Mouse (Mus musculus): Measurements from ENCODE around the gene Jmjd4. TPM values are rescaled to one million over a fixed set of nuclear protein-coding genes. Genes with fewer than 3 reads are reported as not detected.

The Jmjd4 gene
- 10 to 100 TPM; 10.9 to 12.5 TPM for total RNA-seq (2021)
- long read RNA-seq, experiment 1, full-length matches to known transcripts = 5 of 6 reads
- long read RNA-seq, experiment 1, partial matches to known transcripts = 1 of 6 reads
- long read RNA-seq, experiment 1, other reads (novel, unspliced or antisense) = 0 of 6 reads
- long read RNA-seq, experiment 2, full-length matches to known transcripts = 6 of 8 reads
- long read RNA-seq, experiment 2, partial matches to known transcripts = 0 of 8 reads
- long read RNA-seq, experiment 2, other reads (novel, unspliced or antisense) = 2 of 8 reads

DNA sequence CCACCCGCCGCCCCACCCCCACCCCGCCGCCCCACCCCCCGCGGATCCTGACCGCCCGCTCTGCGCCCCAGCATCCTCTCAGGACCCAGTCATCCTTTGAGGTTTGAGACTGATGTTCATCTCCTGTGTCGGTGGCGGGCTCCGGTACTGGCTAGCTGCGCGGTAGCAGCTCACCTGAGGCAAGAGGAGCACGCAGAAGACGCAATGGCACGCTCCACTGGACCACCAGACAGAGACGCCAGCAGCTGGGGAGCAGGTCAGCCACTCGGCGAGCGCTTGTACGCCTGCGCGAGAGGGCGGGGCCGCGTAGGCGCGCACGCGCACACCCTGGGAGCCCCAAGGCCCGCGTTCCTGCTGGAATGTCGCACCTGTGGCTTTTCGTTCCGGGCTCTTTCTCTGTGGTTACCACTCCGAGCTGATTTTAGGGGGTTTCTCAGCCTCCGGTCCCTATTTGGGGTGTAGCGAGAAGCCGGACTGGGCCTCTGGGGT, at the start of gene Jmjd4:
Gene Jmjd4 (plus strand): TSS at position 305 of the 489 bp plus-strand sequence.
- intact Hi-C loops (cut with DNase I) = loop anchor here (5.0 kb wide), 1 partner anchor 33 kb away; no protein-coding TSS in a partner anchor

DNA sequence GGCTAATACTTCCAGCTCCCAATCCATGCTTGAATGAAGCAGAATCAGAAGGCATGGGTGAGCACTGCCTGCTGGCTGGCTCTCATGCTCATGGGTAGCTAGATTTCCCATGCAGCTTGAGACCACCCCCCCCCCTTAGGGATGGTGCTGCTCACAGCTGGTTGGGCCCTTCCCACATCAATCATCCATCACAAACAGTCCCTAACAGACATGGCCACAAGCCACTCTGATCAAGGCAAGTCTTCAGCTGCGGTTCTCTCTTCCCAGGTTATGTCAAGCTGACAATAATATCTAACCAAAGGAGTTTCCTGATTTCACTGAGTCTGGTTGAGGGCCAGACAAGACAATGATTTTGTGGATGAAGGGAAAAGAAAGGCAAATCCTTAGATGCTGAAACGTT, 49.0 kb upstream of the Jmjd4 start:
- intact Hi-C loops (cut with DNase I) = no loop called here
- DNase-seq = no peak

More for the DNA sequence above, at the start of gene Jmjd4:
- DNase-seq = peak; percentile 94 to 95

DNA sequence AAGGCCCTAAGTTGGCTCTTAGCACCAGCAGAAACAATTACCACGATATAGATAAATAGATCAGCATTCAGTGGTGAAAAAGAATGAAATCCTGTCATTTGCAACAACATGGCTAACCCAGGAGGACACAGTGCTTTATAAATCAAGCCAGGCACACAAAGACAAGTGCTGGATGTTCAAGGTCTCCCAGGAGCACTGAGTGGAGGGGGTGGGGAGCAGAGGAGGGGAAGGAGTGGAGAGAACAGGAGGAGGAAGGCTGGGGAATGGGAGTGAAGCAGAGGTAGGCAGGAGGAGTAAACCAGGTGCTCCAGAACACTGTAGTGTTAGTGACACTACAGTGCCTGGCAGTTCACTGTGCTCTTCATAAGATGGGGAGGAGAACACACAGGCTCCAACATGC, 44.1 kb upstream of the Jmjd4 start:
- no peak for DNase-seq
- intact Hi-C loops (cut with DNase I) = no loop called here

DNA sequence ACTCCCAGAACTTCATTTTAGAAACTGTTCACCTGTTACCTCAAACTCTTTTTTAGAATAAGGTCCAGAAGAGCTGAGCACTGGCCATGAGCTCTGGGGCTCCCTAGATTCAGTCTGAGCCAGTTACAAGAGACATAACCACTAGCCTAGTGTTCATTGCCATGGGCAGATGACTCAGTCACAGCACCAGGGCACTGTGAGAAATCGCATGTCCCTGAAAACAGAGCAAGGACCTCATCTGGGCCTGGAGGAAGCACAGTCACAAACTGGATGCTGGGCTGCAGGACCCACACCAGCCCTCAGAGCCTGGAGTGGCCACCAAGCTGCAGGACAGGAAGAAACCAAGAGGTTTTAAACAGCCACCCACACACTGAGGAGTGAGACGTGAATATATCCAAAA, 39.0 kb upstream of the Jmjd4 start:
- intact Hi-C loops (cut with DNase I) = loop anchor here (5.0 kb wide), 1 partner anchor 59 kb away; no protein-coding TSS in a partner anchor

DNA sequence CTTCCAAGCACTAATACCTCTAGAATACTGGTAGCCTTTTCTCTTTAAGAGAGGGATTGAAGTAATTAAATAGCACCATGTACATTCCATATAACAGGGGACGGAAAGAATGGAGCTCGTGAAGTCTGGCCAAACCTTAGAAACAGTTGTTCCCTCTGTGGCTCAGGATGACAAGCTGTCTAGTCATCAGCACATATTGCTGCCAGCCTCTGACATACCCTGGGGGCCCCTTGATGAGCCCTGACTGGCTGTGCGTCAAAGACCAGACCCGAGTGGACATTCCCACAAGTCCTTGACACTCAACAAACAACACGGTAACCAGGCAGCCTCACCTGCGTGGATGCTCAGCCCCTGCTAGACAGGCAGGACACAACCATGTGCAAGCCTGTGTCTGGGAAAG, 37.8 kb upstream of the Jmjd4 start:
- intact Hi-C loops (cut with DNase I) = loop anchor here (5.0 kb wide), 1 partner anchor 60 kb away; no protein-coding TSS in a partner anchor
- no peak for DNase-seq

More for the DNA sequence above, 39.0 kb upstream of the Jmjd4 start:
- no peak for DNase-seq

DNA sequence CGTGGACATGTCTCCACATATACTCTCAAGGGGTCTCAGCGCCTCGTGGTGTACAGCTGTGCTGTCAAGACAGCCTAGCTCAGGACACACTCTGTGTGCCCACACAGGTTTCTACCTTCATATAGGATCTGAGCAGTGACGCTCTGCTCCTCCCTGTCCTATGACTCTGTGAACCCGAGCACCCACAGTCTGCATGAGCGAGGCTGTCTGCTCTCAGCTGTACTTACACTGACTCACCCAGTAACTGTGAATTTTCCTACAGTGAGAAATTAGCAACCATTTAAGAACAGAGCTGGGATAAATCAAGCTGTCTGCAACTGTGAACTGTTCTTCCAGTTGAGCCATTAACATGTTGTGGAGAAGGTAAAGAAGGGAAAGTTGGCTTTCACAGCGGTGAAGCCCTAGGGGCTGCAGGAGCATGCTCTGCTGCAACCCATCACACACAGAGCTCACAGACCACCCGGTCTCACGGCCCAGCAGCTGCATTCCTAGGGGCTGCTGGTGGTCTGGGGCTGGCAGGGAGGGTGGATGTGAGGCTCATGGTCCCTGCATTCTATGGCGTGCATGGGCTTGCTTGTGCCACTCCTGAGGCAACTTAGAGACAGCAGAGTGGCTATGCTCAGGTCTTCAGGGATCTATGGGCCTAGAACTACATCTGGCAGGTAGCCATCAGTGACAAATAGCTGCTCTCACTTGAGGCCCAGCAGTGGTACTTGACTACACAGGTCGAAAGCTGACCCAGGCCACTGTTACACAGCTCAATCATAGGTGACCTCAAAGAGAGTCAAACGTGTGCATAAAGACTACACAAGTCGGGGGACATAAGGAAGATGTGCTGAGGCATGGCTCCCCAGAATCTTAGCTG, 36.6 kb upstream of the Jmjd4 start:
- DNase-seq = no peak
- intact Hi-C loops (cut with DNase I) = loop anchor here (5.0 kb wide), 1 partner anchor 61 kb away; no protein-coding TSS in a partner anchor

DNA sequence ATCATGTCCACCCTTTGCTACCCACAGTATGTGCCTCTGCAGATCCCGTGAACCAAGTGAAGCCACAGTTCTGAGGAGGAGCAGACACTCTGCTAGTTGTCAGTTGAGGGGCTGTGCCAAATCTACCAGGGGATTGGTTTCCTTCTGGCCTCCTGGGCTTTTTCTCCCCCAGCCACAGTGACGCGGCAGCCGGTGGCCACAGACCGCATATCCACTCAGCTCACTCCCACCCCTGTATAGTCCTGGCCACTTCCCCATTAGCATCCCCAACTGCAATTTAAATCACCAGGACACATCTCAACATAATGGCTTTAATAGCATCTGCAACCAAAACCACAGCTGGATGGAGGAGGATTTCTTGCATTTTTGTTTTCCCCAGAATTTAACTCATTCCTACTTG, 31.1 kb upstream of the Jmjd4 start:
- no peak for DNase-seq
- intact Hi-C loops (cut with DNase I) = no loop called here

DNA sequence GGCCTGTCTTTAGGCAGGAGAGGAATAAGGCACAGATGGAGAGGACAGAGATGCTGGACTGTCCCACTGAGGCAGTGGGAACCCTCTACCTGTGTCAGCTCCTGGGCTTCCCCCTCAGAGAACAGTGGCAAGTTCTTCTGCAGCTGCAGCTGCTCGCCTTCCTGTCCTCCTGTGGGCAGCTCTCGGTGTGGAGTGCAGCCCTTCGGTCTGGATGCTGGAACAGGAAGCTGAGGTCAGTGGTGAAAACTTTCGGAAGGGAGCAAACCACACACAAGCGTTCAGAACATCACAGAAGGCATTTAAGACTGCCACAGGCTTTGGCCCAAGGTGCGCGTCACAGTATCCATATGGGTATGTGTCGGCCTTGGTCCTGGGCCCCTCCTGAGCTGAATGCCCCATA, 28.4 kb upstream of the Jmjd4 start:
- intact Hi-C loops (cut with DNase I) = loop anchor here (5.0 kb wide), 1 partner anchor 51 kb away; the partner anchor contains the start of gene Zfp867
- DNase-seq = peak in 1 of 2 experiments; percentile 14

DNA sequence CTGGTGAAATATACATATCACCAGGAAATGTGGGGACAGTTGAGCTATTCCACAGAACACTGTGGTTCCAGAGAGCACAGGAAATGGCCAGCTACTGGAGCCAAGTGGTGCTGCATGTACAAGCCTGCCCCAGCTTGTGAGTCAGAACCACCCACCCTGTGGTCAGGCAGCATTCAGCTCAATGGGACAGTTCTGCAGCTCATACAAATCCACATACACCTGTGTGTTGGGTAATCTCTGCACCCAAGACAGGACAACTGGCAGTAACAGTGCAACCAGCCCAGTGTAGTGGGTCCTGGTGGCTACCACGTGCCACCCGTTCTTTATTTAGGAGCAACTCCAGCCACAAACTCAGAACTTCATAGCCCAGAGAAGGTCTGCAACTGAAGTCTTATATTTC, 27.9 kb upstream of the Jmjd4 start:
- peak in 1 of 2 experiments; percentile 9 for DNase-seq
- intact Hi-C loops (cut with DNase I) = loop anchor here (5.0 kb wide), 1 partner anchor 50 kb away; the partner anchor contains the start of gene Zfp867

DNA sequence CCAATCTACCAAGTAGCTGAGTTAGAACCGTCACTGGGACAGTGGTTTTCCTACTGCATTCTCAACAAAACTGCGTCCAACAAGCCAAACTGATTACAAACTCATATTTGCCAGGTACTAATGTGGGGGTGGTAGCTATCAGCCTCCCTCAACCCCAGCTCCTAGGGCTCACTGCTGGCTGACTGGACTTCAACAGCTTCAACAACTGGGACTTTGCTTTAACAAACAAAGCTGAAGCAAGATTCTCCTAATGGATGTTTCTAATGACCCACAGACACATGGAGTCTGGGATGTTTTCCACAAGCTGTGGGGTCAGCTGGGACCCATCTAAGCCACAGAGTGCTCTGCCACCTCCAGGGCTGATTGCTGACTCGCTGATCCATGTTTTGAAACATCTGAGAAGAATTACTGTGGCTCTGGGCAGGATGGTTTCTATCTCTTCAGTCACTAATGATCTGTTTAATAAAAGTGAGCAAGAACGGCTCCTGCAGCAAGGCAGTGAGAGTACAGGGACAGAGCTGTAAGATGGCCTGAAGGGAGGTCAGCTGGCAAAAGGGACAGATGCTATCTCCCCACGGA, 26.7 kb upstream of the Jmjd4 start:
- DNase-seq = no peak
- intact Hi-C loops (cut with DNase I) = loop anchor here (5.0 kb wide), 1 partner anchor 49 kb away; the partner anchor contains the start of gene Zfp867

DNA sequence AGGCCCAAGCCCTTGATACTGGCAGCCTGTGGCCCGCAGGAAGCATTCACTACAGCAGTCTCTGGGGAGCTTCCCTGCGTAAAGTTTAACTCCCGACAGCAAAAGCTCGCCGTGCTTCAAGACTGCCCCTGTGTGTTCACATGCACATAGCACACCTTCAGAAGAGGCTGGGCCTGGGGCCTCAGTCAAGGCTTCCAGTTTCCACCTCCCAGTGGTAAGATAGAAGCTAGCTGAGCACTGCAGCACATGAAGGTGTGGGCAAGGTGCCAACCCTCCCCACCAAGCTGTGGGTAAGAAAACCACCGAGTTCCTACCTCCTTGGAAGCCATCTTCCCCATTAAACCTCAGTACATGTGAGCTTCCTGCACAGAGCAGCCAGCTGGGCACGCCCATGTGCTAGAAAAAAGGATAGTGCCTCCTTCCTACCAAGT, 24.2 kb upstream of the Jmjd4 start:
- DNase-seq = peak; percentile 27 to 50
- intact Hi-C loops (cut with DNase I) = loop anchor here (2.0 kb wide), 1 partner anchor 119 kb away; the partner anchor contains the start of gene Wnt9a

DNA sequence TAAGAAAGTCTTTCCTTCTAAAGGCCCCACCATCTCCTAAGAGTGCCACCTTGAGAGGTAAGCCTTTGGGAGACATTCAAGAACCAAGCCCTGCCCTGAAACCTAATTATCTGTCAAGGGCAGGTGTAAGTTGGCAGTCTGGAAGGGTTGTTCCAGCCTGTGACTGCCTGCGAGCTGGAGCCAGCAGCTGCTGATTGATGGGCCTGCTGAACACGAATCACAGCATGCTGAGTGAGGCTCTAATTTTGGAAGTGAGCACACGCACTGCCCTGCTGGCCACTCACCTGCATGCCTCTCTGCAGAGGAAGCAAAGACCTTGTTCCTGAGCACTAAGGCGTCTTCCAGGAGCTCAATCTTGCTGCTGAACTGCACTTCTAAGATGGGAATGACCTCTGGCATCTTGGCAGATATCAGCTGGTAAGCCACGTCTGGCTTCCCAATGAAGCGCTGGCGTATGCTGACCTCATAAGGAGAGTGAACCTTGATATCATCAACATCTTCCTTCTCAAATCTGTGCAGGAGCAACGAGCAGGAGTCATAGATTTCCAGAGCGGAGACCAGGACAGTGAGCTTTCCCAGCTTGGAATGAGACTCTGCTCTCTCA, 21.7 kb upstream of the Jmjd4 start:
- intact Hi-C loops (cut with DNase I) = no loop called here
- no peak for DNase-seq

DNA sequence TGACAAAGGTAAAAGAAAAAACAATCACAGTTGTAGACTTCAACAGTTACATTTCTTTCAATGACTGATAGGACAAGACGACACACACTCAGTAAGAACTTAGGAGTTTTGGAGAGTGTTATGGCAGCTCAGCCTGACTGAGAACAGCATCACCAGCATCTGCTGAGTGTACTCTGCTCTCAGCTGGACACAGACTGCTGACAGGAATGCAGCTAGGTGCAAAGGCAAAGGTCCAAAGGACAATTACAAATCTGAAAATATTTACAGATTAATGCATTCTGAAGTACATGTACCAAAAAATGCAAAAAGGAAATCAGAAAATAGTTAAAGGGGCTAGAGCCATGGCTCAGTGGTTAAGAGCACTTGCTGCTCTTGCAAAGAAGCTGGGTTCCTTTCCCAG, 19.9 kb upstream of the Jmjd4 start:
- no peak for DNase-seq
- intact Hi-C loops (cut with DNase I) = no loop called here

DNA sequence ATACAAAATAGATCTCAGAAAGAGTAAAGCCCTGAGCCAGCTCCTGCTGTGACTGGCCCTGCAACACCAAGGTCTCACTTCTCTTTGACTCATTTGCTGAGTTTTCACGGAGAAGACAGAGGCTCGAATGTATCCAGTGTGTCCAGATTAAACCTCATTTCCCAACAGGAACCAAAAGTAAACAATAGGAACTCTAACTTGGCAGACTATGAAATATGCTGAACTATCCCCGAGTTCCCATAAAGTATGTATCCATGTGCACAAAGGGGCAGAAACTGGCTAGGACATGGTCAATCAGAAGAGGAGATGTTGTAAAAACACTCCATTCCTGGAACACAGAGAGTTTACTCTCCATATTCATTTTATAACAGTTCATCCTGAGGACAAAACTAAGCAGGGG, 17.6 kb upstream of the Jmjd4 start:
- no peak for DNase-seq
- intact Hi-C loops (cut with DNase I) = no loop called here

DNA sequence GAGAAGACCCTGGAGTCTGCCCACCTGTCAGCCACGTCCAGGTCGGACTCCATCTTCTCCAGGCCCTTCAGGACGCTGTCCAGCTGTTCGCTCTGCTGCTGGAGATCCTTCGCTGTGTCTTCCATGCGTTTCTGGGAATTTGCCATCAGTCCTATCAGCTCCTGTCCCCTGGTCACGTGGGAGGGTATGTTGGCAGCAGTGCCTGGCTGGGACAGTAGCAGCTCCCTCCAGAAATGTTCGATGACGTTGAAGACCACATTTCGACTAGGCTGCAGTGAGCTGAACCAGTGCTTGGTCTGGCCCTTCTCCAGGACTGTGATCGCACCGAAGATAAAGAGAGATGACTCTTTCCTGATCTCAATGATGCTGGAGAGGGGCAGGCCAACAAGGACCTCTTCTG, 11.9 kb upstream of the Jmjd4 start:
- DNase-seq = no peak
- intact Hi-C loops (cut with DNase I) = no loop called here

DNA sequence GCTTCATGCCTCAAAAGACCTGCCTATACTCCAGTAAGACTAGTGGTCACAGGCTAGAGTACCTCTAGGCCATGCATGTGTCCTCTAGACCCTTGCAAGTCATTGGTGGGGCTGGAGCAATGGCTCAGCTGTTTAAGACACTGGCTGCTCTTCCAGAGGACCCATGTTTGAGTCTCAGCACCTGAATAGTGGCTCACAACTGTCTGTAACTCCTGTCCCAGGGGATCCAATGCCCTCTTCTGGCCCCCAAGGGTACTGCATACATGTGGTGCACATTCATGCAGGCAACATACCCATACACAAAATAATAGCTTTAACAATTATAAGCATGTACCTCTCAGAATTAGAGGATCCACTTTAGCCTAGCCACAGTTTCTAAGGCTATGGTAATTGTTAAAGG, 6.7 kb upstream of the Jmjd4 start:
- intact Hi-C loops (cut with DNase I) = no loop called here

DNA sequence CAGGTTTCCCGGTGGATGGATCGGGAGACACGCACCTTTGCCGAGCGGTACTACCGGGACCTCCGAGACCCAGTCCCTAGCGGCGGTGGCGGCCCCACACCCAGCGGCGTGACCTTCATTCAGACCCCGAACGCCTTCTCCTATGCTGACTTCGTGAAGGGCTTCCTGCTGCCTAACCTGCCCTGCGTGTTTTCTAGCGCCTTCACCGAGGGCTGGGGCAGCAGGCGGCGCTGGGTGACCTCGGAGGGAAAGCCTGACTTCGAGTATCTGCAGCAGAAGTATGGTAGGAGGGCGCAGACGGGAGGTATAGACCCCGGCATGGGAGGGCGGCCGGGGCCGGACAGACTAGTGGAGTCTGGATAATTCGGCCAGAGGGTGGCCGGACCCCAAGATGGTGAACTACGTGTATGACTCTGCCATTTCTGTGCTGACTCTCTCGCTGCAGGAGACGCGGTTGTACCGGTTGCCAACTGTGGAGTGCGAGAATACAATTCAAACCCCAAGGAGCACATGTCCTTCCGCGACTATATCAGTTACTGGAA, 456 bp downstream of the Jmjd4 start:
- intact Hi-C loops (cut with DNase I) = no loop called here
- DNase-seq = no peak

More for the DNA sequence above, 6.7 kb upstream of the Jmjd4 start:
- DNase-seq = no peak

DNA sequence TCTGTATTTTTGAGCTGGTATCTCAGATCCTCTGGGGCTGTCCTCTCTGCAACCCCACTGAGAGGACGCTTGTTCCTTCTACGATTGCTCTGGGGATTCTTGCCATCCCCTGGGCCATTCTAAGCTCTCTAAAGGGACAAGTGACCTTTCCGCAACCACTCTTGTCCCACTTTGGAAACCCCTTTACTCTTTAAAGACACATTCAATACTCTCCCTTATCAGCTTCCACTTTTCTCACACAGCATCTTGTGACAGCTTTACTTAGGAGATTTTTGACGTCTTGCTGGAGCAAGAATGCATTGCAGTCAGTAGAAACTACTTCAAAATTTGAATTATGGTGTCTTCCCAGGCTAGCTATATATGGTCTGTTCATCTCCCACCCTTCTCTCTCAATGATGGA, 1.2 kb downstream of the Jmjd4 start, which contains the start of gene Snap47:
Gene Snap47 (minus strand): TSS at position 101 of the 400 bp plus-strand sequence.
- intact Hi-C loops (cut with DNase I) = no loop called here
- no peak for DNase-seq

DNA sequence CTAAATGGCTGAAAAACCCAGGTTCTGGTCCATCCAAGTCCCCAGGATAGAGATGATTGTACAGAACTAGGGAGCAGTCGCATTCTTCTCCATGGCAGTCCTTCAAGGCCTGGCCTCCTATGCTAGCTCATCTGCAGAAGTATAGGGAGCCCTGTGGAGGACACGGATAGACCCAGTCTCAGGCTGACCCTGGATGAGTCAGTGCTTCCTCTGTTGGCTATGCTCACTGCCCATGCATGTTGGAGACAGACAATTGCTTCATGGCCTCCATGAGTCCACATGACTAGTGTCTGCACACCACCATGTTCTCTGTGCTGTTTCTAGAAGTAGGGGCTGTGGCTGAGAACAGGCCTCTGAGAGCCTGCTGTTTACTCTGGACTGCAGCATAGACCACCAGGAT, 6.5 kb downstream of the Jmjd4 start:
- intact Hi-C loops (cut with DNase I) = no loop called here
- DNase-seq = no peak

DNA sequence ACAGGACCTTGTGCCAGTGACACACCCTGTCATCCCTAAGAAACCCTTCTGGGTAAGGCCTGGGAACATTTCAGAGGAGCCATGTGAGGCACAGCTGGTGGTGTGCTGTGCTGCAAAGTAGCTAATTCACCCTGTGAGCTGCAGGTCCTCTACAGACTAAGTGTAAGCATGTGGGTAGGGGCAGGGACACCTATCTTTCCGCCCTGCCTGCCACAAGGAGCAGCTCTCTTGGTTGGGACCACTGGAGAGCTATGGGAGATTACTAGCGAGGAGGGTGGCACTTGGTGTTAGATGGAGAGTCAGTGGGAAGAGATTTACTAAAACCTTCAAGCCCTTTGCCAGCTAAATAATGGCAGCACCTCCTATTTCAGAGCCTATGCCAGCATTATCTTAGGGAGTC, 7.0 kb downstream of the Jmjd4 start:
- DNase-seq = no peak
- intact Hi-C loops (cut with DNase I) = no loop called here

Measured in heart, postnatal 14 days (tissue).